Mouse (Mus musculus) neutrophil, adult 59 days (primary cell): ENCODE results near the gene Rsph3b. TPM values are rescaled to one million over a fixed set of nuclear protein-coding genes. Genes with fewer than 3 reads are reported as not detected.

ENCODE experiments used
- total RNA-seq, 2 experiments: library from RNA; stranded (reverse); gene quantifications; 1 replicate in 1 of 2; 2 replicates in 1 of 2; pipeline ENCODE4 v1.2.4; 2023

The Rsph3b gene
- total RNA-seq = 10 to 100 TPM; 14.2 to 15.1 TPM

GRCm38 (mm10) chr17:6947984-6948768, at the start of gene Rsph3b:
Rsph3b (minus strand) TSS chr17:6948682.

GRCm38 (mm10) chr17:6978287-6979248, 30.1 kb upstream of the Rsph3b start, which contains the start of gene Gm49721:
Gm49721 (plus strand) TSS chr17:6978904.

GRCm38 (mm10) chr17:6970334-6970733, 21.9 kb upstream of the Rsph3b start, which contains the start of gene Rnaset2b:
Rnaset2b (plus strand) TSS chr17:6970634.

GRCm38 (mm10) chr17:6960776-6961175, 12.3 kb upstream of the Rsph3b start, which contains the start of gene Tagap1:
Tagap1 (minus strand) TSS chr17:6961156.

Other genes with a start within 250 kb of the Rsph3b start
- 100 to 1,000 TPM; 162 to 164 TPM for gene Ezr, start 165.9 kb downstream of the Rsph3b start, total RNA-seq
- gene Tagap1, start 12.5 kb upstream of the Rsph3b start, total RNA-seq = 10 to 100 TPM; 33.5 to 39.4 TPM
- 100 to 1,000 TPM; 196 to 205 TPM for gene Rnaset2b, start 22.0 kb upstream of the Rsph3b start, total RNA-seq
- not detected for gene Gm49721, start 30.2 kb upstream of the Rsph3b start, total RNA-seq
- 1 to 10 TPM; 2.5 to 4.9 TPM for gene Gm1604a, start 76.9 kb upstream of the Rsph3b start, total RNA-seq
- 10 to 100 TPM; 47.6 to 52.7 TPM for gene Rps6ka2, start 221.4 kb upstream of the Rsph3b start, total RNA-seq